Mouse (Mus musculus): Measurements from ENCODE around the gene Olfr1369-ps1. TPM values are rescaled to one million over a fixed set of nuclear protein-coding genes. Genes with fewer than 3 reads are reported as not detected.

The Olfr1369-ps1 gene
- polyA plus RNA-seq, 1 experiment: not detected

Other genes with a start within 250 kb of the Olfr1369-ps1 start
- not detected in 2 replicates for gene Olfr1370, start 36.5 kb upstream of the Olfr1369-ps1 start, polyA plus RNA-seq (2012; rRNA removed)
- gene Olfr263, start 18.2 kb downstream of the Olfr1369-ps1 start, polyA plus RNA-seq (2012; rRNA removed): not detected in 2 replicates
- gene Olfr1368, start 34.4 kb downstream of the Olfr1369-ps1 start, polyA plus RNA-seq (2012; rRNA removed): not detected in 2 replicates
- 44.6 and 55.3 TPM in 2 replicates for gene Trim27, start 68.0 kb downstream of the Olfr1369-ps1 start, polyA plus RNA-seq (2012; rRNA removed)
- gene Gpx5, start 181.2 kb downstream of the Olfr1369-ps1 start, polyA plus RNA-seq (2012; rRNA removed): 7,749 and 11,313 TPM in 2 replicates
- 30.8 and 58.3 TPM in 2 replicates for gene Gpx6, start 200.6 kb downstream of the Olfr1369-ps1 start, polyA plus RNA-seq (2012; rRNA removed)
- gene Olfr1367, start 235.4 kb downstream of the Olfr1369-ps1 start, polyA plus RNA-seq (2012; rRNA removed): not detected in 2 replicates

All from gonadal fat pad, adult 2 months (tissue).